Mouse (Mus musculus) liver, adult (tissue): ENCODE results near the gene Gm7356.
"Not testable (repeated sequence)": the region's sequence is repeated elsewhere in the genome, so short reads cannot be mapped to it uniquely, and the experiment has no call there.

Source experiments
- GATA4 ChIP-seq: IDR thresholded peaks from 2 replicates; pipeline ENCODE4 v1.6.1; 2014; ENCODE audit warnings: mild to moderate bottlenecking, low read length; ENCODE audit not compliant: insufficient replicate concordance

Gene Gm7356

DNA sequence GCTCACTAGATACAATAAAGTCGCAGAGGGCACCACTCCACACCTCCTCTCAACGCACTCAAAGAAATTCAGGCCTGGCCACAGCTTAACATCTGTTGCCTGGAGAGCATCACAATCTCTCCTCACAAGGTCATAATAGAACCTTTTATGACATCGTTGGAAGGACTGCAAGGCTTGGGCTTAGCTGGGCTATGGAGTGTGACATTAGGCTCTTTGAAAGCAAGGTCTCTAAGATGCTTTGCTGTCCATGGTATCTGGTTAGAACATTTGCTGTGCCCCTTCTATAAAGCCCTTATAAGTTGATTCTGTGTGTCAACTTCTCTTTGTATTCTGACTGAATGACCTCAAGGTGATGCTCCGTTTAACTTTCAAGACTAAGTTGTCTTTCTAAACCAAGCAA lies at the start of gene Gm7356:
TSS of gene Gm7356 (minus strand) at position 101 of the 400 bp plus-strand sequence.
- TF ChIP-seq GATA4, result not testable (repeated sequence)

GRCm38 (mm10) chr17:13987690-13988089 lies 15.8 kb downstream of the Gm7356 start:
- TF ChIP-seq GATA4, result no peak
